Mouse (Mus musculus): ENCODE results near the gene Ppp1r26. TPM values are rescaled to one million over a fixed set of nuclear protein-coding genes. Genes with fewer than 3 reads are reported as not detected.

The Ppp1r26 gene
- polyA plus RNA-seq, 2 experiments = 0.11 to 0.15 TPM

DNA sequence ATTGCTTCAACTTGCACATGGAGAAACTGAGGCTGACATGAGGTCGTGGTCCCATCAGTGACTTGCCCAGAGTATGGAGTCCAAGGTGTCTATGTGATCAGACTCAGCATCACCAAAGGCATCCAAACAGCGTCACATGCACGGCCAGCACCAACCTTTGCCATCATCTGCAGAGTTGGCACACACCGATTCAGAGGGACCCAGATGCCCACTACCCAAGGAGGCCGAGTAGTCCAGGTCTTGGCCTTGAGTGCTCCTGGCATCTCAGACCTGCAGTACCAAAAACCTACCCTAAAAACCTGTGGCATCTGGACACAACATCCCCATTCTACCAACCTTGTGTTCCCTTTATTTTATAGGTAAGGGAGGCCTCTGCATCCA is 31.9 kb upstream of the Ppp1r26 start:
- WGBS (ENCODE audit: insufficient replicate concordance) = 63% methylated on average over 5 of the region's 5 CpGs
- Histone ChIP-seq H3K4me3 (ENCODE audit: insufficient read depth in 1 of 2, low read depth in 2 of 2, low read length in 2 of 2) (no peak overlapping the region), H3K9ac (replicated peaks) (no peak overlapping the region), H3K27ac (no peak overlapping the region), H3K4me2 (ENCODE audit: low read depth) (no peak overlapping the region), H3K27me3 (ENCODE audit: control insufficient read depth, insufficient read depth, low read length) (no peaks in the 10 kb centered on the region), H3K4me1 (replicated peaks; ENCODE audit: control insufficient read depth in 2 of 2, insufficient read depth in 2 of 2, low read length in 1 of 2) (peaks cover 0 to 2% of the 10 kb centered on the region in 2 experiments; a peak in 1 of 4 replicates), H3K9me3 (ENCODE audit: control insufficient read depth, low read length) (no peaks in the 10 kb centered on the region), H3K36me3 (replicated peaks; ENCODE audit: control insufficient read depth, insufficient read depth, low read depth) (no peaks in the 10 kb centered on the region)
- ATAC-seq (ENCODE audit: insufficient read depth) (no peak), DNase-seq (ENCODE audit: low read depth in 3 of 3, low spot score in 3 of 3) (no peak)
- TF ChIP-seq EP300 (IDR thresholded peaks at IDR 0.05; ENCODE audit: low read depth) = no peak
- no peak for TF ChIP-seq CTCF (IDR thresholded peaks at IDR 0.05; ENCODE audit: low read depth)

- H3K9ac ChIP-seq (replicated peaks) = no peak overlapping the region
- H3K27me3 ChIP-seq (ENCODE audit: control insufficient read depth, insufficient read depth, low read length) = no peaks in the 10 kb centered on the region
- no peaks in the 10 kb centered on the region for H3K9me3 ChIP-seq (ENCODE audit: control insufficient read depth, low read length)
- TF ChIP-seq CTCF (IDR thresholded peaks at IDR 0.05; ENCODE audit: low read depth) (no peak), EP300 (IDR thresholded peaks at IDR 0.05; ENCODE audit: low read depth) (no peak)
- H3K4me1 ChIP-seq (replicated peaks; ENCODE audit: control insufficient read depth in 2 of 2, insufficient read depth in 2 of 2, low read length in 1 of 2) = peaks cover 0 to 2% of the 10 kb centered on the region in 2 experiments; a peak in 1 of 4 replicates
- no peak overlapping the region for H3K4me3 ChIP-seq (ENCODE audit: insufficient read depth in 1 of 2, low read depth in 2 of 2, low read length in 2 of 2)
- ATAC-seq (ENCODE audit: insufficient read depth) (no peak), DNase-seq (ENCODE audit: low read depth in 3 of 3, low spot score in 3 of 3) (no peak)
- H3K4me2 ChIP-seq (ENCODE audit: low read depth) = no peak overlapping the region
- H3K36me3 ChIP-seq (replicated peaks; ENCODE audit: control insufficient read depth, insufficient read depth, low read depth) = no peaks in the 10 kb centered on the region
- no peak overlapping the region for H3K27ac ChIP-seq
- WGBS (ENCODE audit: insufficient replicate concordance) = 60% methylated on average over 10 of the region's 10 CpGs
These were observed 31.1 kb upstream of the Ppp1r26 start for GRCm38 (mm10) chr2:28415387-28416024.

DNA sequence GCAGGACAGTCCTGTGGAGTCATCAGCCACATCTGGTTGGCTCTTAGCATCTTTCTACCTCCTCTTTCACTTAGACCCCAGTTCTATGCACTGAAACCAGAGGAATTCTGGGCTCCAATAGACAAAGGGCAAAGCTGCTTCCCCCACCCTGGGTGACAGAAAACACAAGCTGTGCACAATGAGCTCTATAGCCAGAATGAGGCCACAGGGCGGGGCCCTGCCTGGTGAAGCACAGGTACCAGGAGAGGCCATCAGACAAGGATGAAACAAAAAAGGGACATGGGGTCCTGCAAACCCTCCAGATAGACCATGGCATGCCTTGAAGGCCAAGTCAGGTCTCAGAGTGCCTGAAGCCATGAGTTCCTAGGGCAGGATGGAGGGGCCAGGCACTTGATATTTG is 30.1 kb upstream of the Ppp1r26 start:
- Histone ChIP-seq H3K4me1 (replicated peaks; ENCODE audit: control insufficient read depth in 2 of 2, insufficient read depth in 2 of 2, low read length in 1 of 2) (peaks cover 0 to 2% of the 10 kb centered on the region in 2 experiments; a peak in 1 of 4 replicates), H3K4me2 (ENCODE audit: low read depth) (no peak overlapping the region), H3K36me3 (replicated peaks; ENCODE audit: control insufficient read depth, insufficient read depth, low read depth) (no peaks in the 10 kb centered on the region), H3K4me3 (ENCODE audit: insufficient read depth in 1 of 2, low read depth in 2 of 2, low read length in 2 of 2) (no peak overlapping the region), H3K9me3 (ENCODE audit: control insufficient read depth, low read length) (no peaks in the 10 kb centered on the region), H3K9ac (replicated peaks) (no peak overlapping the region), H3K27ac (no peak overlapping the region), H3K27me3 (ENCODE audit: control insufficient read depth, insufficient read depth, low read length) (no peaks in the 10 kb centered on the region)
- ATAC-seq (ENCODE audit: insufficient read depth) (no peak), DNase-seq (ENCODE audit: low read depth in 3 of 3, low spot score in 3 of 3) (no peak)
- TF ChIP-seq CTCF (IDR thresholded peaks at IDR 0.05; ENCODE audit: low read depth) (no peak), EP300 (IDR thresholded peaks at IDR 0.05; ENCODE audit: low read depth) (no peak)
- 50% methylated on average over 1 of the region's 1 CpGs for WGBS (ENCODE audit: insufficient replicate concordance)

GRCm38 (mm10) chr2:28418034-28418433 is 28.6 kb upstream of the Ppp1r26 start:
- ATAC-seq (ENCODE audit: insufficient read depth) (no peak), DNase-seq (ENCODE audit: low read depth in 3 of 3, low spot score in 3 of 3) (peak; percentile 41 to 44 (median 43))
- Histone ChIP-seq H3K4me1 (replicated peaks; ENCODE audit: control insufficient read depth in 2 of 2, insufficient read depth in 2 of 2, low read length in 1 of 2) (peaks cover 0 to 2% of the 10 kb centered on the region in 2 experiments; a peak in 1 of 4 replicates), H3K4me3 (ENCODE audit: insufficient read depth in 1 of 2, low read depth in 2 of 2, low read length in 2 of 2) (no peak overlapping the region), H3K27ac (no peak overlapping the region), H3K27me3 (ENCODE audit: control insufficient read depth, insufficient read depth, low read length) (no peaks in the 10 kb centered on the region), H3K9me3 (ENCODE audit: control insufficient read depth, low read length) (no peaks in the 10 kb centered on the region), H3K36me3 (replicated peaks; ENCODE audit: control insufficient read depth, insufficient read depth, low read depth) (no peaks in the 10 kb centered on the region), H3K9ac (replicated peaks) (no peak overlapping the region), H3K4me2 (ENCODE audit: low read depth) (no peak overlapping the region)
- WGBS (ENCODE audit: insufficient replicate concordance) = 37% methylated on average over 2 of the region's 2 CpGs
- TF ChIP-seq CTCF (IDR thresholded peaks at IDR 0.05; ENCODE audit: low read depth) (peak; percentile 90), EP300 (IDR thresholded peaks at IDR 0.05; ENCODE audit: low read depth) (no peak)

- no peaks in the 10 kb centered on the region for H3K27me3 ChIP-seq (ENCODE audit: control insufficient read depth, insufficient read depth, low read length)
- H3K36me3 ChIP-seq (replicated peaks; ENCODE audit: control insufficient read depth, insufficient read depth, low read depth) = no peaks in the 10 kb centered on the region
- H3K9ac ChIP-seq (replicated peaks) = no peak overlapping the region
- TF ChIP-seq EP300 (IDR thresholded peaks at IDR 0.05; ENCODE audit: low read depth) (no peak), CTCF (IDR thresholded peaks at IDR 0.05; ENCODE audit: low read depth) (peak; percentile 92)
- DNase-seq (ENCODE audit: low read depth in 3 of 3, low spot score in 3 of 3) (peak; percentile 28 to 43 (median 39)), ATAC-seq (ENCODE audit: insufficient read depth) (no peak)
- no peak overlapping the region for H3K4me2 ChIP-seq (ENCODE audit: low read depth)
- H3K27ac ChIP-seq = no peak overlapping the region
- H3K9me3 ChIP-seq (ENCODE audit: control insufficient read depth, low read length) = no peaks in the 10 kb centered on the region
- peaks cover 0 to 4% of the 10 kb centered on the region in 2 experiments; a peak in 1 of 4 replicates for H3K4me1 ChIP-seq (replicated peaks; ENCODE audit: control insufficient read depth in 2 of 2, insufficient read depth in 2 of 2, low read length in 1 of 2)
- 15% methylated on average over 4 of the region's 4 CpGs for WGBS (ENCODE audit: insufficient replicate concordance)
- no peak overlapping the region for H3K4me3 ChIP-seq (ENCODE audit: insufficient read depth in 1 of 2, low read depth in 2 of 2, low read length in 2 of 2)
These were observed 26.7 kb upstream of the Ppp1r26 start for GRCm38 (mm10) chr2:28419898-28420297.
